Mouse (Mus musculus) brown adipose tissue, adult 24 weeks (tissue): ENCODE data around the gene Ccdc120. TPM values are rescaled to one million over a fixed set of nuclear protein-coding genes. Genes with fewer than 3 reads are reported as not detected.

Experiments used
- H3K27ac ChIP-seq: fragments of 200-500 bp; replicated peaks from 2 replicates; pipeline ENCODE4 v1.5.1; 2012; ENCODE audit warnings: low read depth, mild to moderate bottlenecking, low read length
- H3K4me1 ChIP-seq: fragments of 200-500 bp; 2 replicates; pipeline ENCODE4 v1.6.1; 2012; ENCODE audit warnings: low read length, mixed read lengths; ENCODE audit not compliant: control insufficient read depth, insufficient read depth, insufficient read length
- H3K4me3 ChIP-seq: fragments of 200-500 bp; 2 replicates; pipeline ENCODE4 v1.5.1; 2012; ENCODE audit warnings: low read depth, mild to moderate bottlenecking, low read length, moderate library complexity; ENCODE audit not compliant: insufficient read depth
- polyA plus RNA-seq: library from polyadenylated mRNA; stranded (reverse); fragments of >200 nt; gene quantifications from 2 replicates; pipeline ENCODE4 v1.2.4, GENCODE M21; 2012; ENCODE audit not compliant: missing spikeins, insufficient read depth, insufficient read length

Gene Ccdc120
- not detected in 2 replicates for polyA plus RNA-seq

GRCm38 (mm10) chrX:7750432-7751116, at the start of gene Ccdc120:
TSS of gene Ccdc120 (minus strand) at chrX:7750905.
- Histone ChIP-seq H3K4me3 (peak within 1 kb of the TSS; percentile 75), H3K4me1 (no peaks in the 10 kb centered on the region; the same call in 1 of the 2 replicates), H3K27ac (no peak within 1 kb of the TSS)

- H3K27ac ChIP-seq = no peak overlapping the region
- H3K4me3 ChIP-seq = no peak overlapping the region
- no peaks in the 10 kb centered on the region for H3K4me1 ChIP-seq
Measured at GRCm38 (mm10) chrX:7797327-7797726, 46.6 kb upstream of the Ccdc120 start.

GRCm38 (mm10) chrX:7795016-7795415, 44.3 kb upstream of the Ccdc120 start:
- Histone ChIP-seq H3K4me3 (no peak overlapping the region), H3K27ac (no peak overlapping the region), H3K4me1 (no peaks in the 10 kb centered on the region)

- no peak overlapping the region for H3K4me3 ChIP-seq
- H3K4me1 ChIP-seq = no peaks in the 10 kb centered on the region
- H3K27ac ChIP-seq = no peak overlapping the region
Measured at GRCm38 (mm10) chrX:7793361-7793760, 42.7 kb upstream of the Ccdc120 start.

DNA sequence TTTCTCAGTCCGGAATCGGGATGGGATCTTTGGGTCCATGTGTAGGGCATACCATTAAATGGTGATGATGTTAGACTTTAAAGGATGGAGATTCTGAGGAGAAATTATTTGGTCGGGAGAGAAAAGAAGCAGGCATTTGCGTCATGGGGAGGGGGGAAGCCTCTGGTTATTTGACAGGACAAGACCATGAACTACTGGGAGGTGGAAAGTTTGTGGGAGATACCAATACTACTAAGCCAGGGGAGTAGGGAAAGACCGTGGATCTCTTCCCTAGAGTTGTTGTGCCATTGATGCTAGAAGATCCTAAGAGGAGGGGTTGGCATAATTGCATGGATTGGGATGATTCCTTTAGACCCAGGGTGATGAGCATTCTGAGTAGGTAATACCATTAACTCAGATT, 39.6 kb upstream of the Ccdc120 start:
- Histone ChIP-seq H3K4me1 (no peaks in the 10 kb centered on the region), H3K27ac (peak overlapping the region; percentile 70; the same call in 1 of the 2 replicates), H3K4me3 (peak overlapping the region; percentile 78)

DNA sequence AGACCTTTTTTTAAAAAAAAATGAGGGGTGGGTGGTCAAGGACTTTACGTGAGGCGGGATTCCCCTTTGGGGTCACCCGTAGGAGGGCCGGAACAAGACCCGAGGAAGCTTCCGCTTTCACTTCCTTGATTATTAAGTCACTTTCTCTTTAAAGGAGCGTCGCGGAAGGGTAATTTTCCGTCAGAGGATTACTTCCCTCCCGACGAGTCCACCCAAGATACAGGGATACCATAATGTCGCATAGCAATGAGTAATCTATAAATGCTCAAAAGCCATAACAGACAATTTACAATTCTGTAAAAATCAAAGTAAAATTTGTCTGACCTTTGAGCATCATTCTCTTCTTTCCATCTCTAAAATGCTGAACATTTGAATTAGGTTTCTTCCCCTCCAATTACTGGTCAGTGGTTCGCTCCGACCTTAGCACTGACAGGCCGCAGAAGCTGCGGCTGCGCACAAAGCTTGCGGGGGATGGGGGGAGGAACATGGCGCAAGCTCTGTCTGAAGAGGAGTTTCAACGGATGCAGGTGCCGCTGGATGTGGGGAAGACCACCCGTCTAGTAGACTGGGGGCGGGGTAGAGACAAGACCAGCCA, 38.9 kb upstream of the Ccdc120 start, which contains the start of gene Gripap1:
TSS of gene Gripap1 (plus strand) at position 224 of the 595 bp plus-strand sequence.
- Histone ChIP-seq H3K27ac (peak within 1 kb of the TSS; percentile 89), H3K4me1 (no peaks in the 10 kb centered on the region), H3K4me3 (peak within 1 kb of the TSS; percentile 78)

GRCm38 (mm10) chrX:7782603-7783092, 31.9 kb upstream of the Ccdc120 start:
- H3K27ac ChIP-seq = no peak overlapping the region
- no peak overlapping the region for H3K4me3 ChIP-seq
- no peaks in the 10 kb centered on the region for H3K4me1 ChIP-seq

GRCm38 (mm10) chrX:7779294-7779693, 28.6 kb upstream of the Ccdc120 start:
- H3K27ac ChIP-seq = no peak overlapping the region
- H3K4me1 ChIP-seq = no peaks in the 10 kb centered on the region
- H3K4me3 ChIP-seq = no peak overlapping the region

DNA sequence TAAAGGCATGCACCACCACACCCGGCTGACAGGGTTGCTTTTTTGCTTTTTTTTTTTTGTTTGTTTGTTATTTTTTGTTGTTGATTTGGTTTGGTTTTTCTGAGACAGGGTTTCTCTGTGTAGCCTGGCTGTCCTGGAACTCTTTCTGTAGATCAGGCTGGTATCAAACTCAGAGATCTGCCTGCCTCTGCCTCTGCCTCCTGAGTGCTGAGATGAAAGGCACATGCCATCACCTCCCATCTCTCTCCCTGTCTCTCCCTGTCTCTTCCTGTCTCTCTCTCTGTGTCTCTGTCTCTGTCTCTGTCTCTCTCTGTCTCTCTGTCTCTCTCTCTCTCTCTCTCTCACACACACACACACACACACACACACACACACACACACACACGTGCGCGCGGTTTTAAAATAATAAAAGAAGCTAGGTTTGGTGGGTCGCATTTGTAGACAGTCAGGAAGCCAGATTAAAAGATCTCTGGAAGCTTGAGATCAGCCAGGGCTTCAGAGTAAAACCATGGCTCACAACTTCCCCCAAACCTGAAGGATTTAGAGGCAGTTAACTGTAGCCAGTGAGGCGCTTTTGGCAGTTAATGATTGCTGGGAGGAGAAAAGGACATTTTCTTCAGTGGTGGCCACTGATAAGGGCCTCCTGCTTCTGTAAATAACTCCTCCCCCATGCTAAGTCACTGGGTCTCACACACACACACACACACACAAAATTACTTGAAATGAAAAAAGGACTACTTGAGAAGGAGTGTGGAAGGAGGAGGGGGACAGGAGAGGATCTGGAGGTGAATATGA, 27.9 kb upstream of the Ccdc120 start:
- Histone ChIP-seq H3K27ac (no peak overlapping the region), H3K4me3 (no peak overlapping the region), H3K4me1 (no peaks in the 10 kb centered on the region)

DNA sequence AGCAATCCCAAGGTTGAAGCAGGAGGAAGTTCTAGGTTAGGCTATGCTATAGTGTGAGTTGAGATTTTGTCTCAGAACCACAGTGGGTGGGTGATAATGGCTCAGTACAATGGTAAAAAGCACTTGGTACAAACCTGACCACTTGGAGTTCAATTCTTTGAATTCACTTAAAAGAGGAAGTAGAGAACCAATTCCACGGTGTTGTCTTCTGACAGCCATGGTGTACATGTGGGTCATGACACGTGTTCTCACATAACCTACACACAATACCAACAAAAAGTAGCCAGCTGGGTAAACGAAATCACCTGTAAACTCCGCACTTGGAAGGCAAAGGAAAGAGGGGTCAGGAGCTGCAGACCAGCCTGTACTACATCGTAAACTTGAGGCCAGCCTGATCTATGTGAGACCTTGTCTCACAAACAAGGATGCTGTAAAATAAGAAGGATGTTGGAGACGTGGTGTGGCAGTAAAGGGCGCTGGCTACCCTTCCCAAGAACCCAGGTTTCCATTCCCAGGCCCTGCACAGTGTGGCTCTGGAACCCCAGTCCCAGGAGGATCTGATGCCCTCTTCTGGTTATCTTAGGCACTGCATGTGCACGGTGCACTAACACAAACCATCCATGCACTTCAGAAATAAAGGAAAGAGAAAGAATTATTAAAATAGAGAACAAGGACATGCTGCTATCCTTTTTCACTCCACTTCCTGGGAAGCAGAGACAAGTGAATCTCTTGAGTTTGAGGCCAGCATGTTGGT, 25.8 kb upstream of the Ccdc120 start:
- Histone ChIP-seq H3K4me3 (no peak overlapping the region), H3K4me1 (no peaks in the 10 kb centered on the region), H3K27ac (no peak overlapping the region)

DNA sequence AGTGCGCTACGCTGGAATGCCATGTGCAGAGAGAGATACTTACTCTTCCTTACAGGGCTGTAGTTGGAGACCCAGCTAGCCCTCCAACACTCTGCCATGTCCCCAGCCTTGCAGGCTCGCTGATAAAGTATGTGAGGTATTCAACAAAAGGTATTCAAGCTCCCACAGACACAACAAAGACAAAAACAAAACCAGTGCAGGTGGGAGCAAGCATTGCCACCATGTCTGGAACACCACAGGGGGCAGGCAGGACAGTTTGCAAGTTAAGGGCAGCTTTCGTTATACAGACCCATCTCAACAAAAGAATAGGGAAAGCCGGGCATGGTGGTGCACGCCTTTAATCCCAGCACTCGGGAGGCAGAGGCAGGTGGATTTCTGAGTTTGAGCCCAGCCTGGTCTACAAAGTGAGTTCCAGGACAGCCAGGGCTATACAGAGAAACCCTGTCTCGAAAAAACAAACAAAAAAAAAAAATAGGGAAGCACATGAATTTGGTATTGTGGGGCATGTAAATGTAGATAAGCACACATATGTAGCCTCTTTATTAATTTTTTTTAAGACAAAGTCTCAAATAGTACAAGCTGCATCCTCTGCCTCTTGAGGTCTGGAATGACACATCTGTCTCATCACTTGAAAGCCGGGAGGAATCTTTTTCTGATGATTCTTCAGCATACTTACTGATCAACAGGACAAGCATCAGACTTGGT, 24.9 kb upstream of the Ccdc120 start:
- H3K4me3 ChIP-seq = no peak overlapping the region
- no peak overlapping the region for H3K27ac ChIP-seq
- no peaks in the 10 kb centered on the region for H3K4me1 ChIP-seq

DNA sequence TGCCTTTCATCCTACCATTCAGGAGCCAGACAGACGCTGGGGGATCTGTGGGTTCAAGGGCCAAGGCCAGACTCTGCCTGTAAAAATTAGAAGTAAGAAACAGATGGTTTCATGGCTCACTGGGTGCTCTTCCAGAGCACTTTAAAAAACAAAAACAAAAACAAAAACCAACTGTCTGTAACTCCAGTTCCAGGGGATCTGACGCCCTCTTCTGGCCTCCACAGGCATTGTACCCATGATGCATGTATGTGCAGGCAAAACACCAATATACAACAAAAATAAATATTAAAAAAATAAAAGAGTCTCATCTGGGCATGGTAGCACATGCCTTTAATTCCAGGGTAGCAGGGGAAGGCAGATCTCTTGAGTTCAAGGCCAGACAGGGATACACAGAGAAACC, 22.1 kb upstream of the Ccdc120 start:
- no peaks in the 10 kb centered on the region for H3K4me1 ChIP-seq
- H3K27ac ChIP-seq = no peak overlapping the region
- H3K4me3 ChIP-seq = no peak overlapping the region

DNA sequence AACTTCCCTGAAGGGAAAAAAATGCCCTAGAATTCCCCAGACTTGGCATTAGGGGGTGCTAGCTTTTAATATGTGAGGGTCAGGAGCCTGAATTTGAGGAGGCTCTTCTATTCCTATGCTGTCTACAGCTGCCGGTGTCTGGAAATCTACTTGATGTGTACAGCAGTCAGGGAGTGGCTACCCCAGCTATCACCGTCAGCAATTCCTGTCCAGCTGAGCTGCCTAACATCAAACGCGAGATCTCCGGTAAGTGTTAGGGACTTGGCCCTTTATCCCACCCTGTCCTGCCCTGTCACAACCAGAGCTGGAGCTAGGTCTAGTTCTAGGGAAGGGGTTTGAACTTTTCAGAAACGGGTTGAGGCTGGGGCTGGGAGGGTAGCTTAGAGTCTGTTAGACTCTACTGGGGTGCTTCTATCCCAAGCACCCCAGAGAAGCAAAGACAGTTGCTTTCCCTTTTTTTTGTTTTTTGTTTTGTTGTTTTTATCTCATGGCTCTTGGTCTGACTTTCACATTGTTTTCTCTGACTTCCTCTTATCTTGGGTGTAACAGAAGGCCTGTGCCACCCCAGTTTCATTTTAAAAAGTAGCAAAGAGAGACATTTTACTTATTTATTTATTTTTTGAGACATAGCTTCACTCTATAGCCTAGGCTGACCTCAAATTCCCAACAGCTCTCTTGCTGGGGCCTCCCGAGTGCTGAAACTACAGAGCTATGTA, 18.8 kb upstream of the Ccdc120 start:
- H3K4me3 ChIP-seq = no peak overlapping the region
- no peak overlapping the region for H3K27ac ChIP-seq
- no peaks in the 10 kb centered on the region for H3K4me1 ChIP-seq

- peak overlapping the region; percentile 96 for H3K4me3 ChIP-seq
- H3K27ac ChIP-seq = peak overlapping the region; percentile 74
- H3K4me1 ChIP-seq = no peaks in the 10 kb centered on the region
Measured at GRCm38 (mm10) chrX:7765764-7766163, 15.1 kb upstream of the Ccdc120 start.
